Mouse (Mus musculus) yolk sac, embryonic 10.5 days (tissue): ENCODE measurements at regions not wholly inside any gene's neighbourhood (a gene's known extent, or its start where the extent isn't known, plus 50 kb on each side); places are given as distances from the start of the nearest gene placed in this dataset.

Experiments
- DNase-seq: peaks from one replicate; pipeline ENCODE4 v3.0.0-alpha.2; 2017; ENCODE audit warnings: low spot score

- DNase-seq = no peak
Measured at GRCm38 (mm10) chr9:46622255-46622654, 302.5 kb upstream of the 4931429L15Rik start.

GRCm38 (mm10) chr9:46621851-46622250 lies 302.1 kb upstream of the 4931429L15Rik start:
- no peak for DNase-seq

GRCm38 (mm10) chr9:46610101-46611005 lies 290.6 kb upstream of the 4931429L15Rik start:
- peak; percentile 6 for DNase-seq

- no peak for DNase-seq
Measured at GRCm38 (mm10) chr9:46608695-46609094, 288.9 kb upstream of the 4931429L15Rik start.

- DNase-seq = no peak
Measured at GRCm38 (mm10) chr9:46600803-46601202, 281.0 kb upstream of the 4931429L15Rik start.

- DNase-seq = no peak
Measured at GRCm38 (mm10) chr9:46599931-46600708, 280.3 kb upstream of the 4931429L15Rik start.

GRCm38 (mm10) chr9:46598518-46598917 lies 278.7 kb upstream of the 4931429L15Rik start:
- DNase-seq = no peak

- DNase-seq = no peak
Measured at GRCm38 (mm10) chr9:46593444-46593843, 273.7 kb upstream of the 4931429L15Rik start.

- DNase-seq = no peak
Measured at GRCm38 (mm10) chr9:46592908-46593307, 273.1 kb upstream of the 4931429L15Rik start.

- no peak for DNase-seq
Measured at GRCm38 (mm10) chr9:46586818-46587217, 267.0 kb upstream of the 4931429L15Rik start.

GRCm38 (mm10) chr9:46581844-46582243 lies 262.1 kb upstream of the 4931429L15Rik start:
- DNase-seq = no peak

GRCm38 (mm10) chr9:46562301-46562700 lies 242.5 kb upstream of the 4931429L15Rik start:
- DNase-seq = no peak

- no peak for DNase-seq
Measured at GRCm38 (mm10) chr9:46558481-46558880, 238.7 kb upstream of the 4931429L15Rik start.

- DNase-seq = no peak
Measured at GRCm38 (mm10) chr9:46557781-46558180, 238.0 kb upstream of the 4931429L15Rik start.

GRCm38 (mm10) chr9:46555156-46555555 lies 235.4 kb upstream of the 4931429L15Rik start:
- no peak for DNase-seq

- no peak for DNase-seq
Measured at GRCm38 (mm10) chr9:46554586-46555152, 234.9 kb upstream of the 4931429L15Rik start.

GRCm38 (mm10) chr9:46549416-46549815 lies 229.6 kb upstream of the 4931429L15Rik start:
- DNase-seq = no peak

- no peak for DNase-seq
Measured at GRCm38 (mm10) chr9:46544326-46544725, 224.5 kb upstream of the 4931429L15Rik start.

GRCm38 (mm10) chr9:46541001-46541400 lies 221.2 kb upstream of the 4931429L15Rik start:
- no peak for DNase-seq

- no peak for DNase-seq
Measured at GRCm38 (mm10) chr9:46538616-46539015, 218.8 kb upstream of the 4931429L15Rik start.

GRCm38 (mm10) chr9:46516401-46517130 lies 196.8 kb upstream of the 4931429L15Rik start:
- DNase-seq = no peak
